Mouse (Mus musculus) CH12.LX (cell line): ENCODE data around the gene Eif5. TPM values are rescaled to one million over a fixed set of nuclear protein-coding genes. Genes with fewer than 3 reads are reported as not detected.

Source experiments
- DNase-seq: peaks from one replicate; pipeline ENCODE4 v3.0.0-alpha.2; 2013; ENCODE audit errors: extremely low read depth
- H3K27ac ChIP-seq: 2 replicates; pipeline ENCODE4 v1.5.1; 2012; ENCODE audit warnings: low read depth, mild to moderate bottlenecking, control low read depth, moderate library complexity; ENCODE audit not compliant: insufficient read depth
- H3K27me3 ChIP-seq: replicated peaks from 2 replicates; pipeline ENCODE3; 2012; ENCODE audit warnings: inconsistent platforms
- H3K36me3 ChIP-seq, 2 experiments: replicated peaks in 1 of 2; 2 replicates each; pipeline versions ENCODE3 to v1.6.1; 2012; ENCODE audit warnings: inconsistent platforms in 1 of 2, low read length in 1 of 2, mild to moderate bottlenecking in 1 of 2, mixed read lengths in 1 of 2, moderate library complexity in 1 of 2; ENCODE audit not compliant: control insufficient read depth in 1 of 2, insufficient read depth in 1 of 2
- H3K4me1 ChIP-seq, 2 experiments: 2 replicates each; pipeline ENCODE4 v1.6.1; 2012; ENCODE audit warnings: inconsistent platforms in 1 of 2, moderate library complexity in 1 of 2; ENCODE audit not compliant: insufficient read depth in 2 of 2, control insufficient read depth in 1 of 2
- H3K4me2 ChIP-seq: 2 replicates; pipeline ENCODE4 v1.6.1; 2012; ENCODE audit warnings: low read depth, mild to moderate bottlenecking, control low read depth; ENCODE audit not compliant: poor library complexity, insufficient read depth, severe bottlenecking
- H3K4me3 ChIP-seq, 3 experiments: fragments of 150-350 bp in 1 of 3; sonication (generic) in 1 of 3; replicated peaks in 1 of 3; 2 replicates each; pipeline versions ENCODE3 to v1.5.1; 2011 to 2012; ENCODE audit warnings: low read depth in 2 of 3, low read length in 2 of 3, mild to moderate bottlenecking in 2 of 3, moderate library complexity in 2 of 3, control low read depth in 1 of 3, improper control_type of control experiment in 1 of 3, inconsistent platforms in 1 of 3, mixed read lengths in 1 of 3; ENCODE audit not compliant: poor library complexity in 1 of 3
- H3K79me2 ChIP-seq: replicated peaks from 2 replicates; pipeline ENCODE4 v1.6.1; 2012; ENCODE audit warnings: mild to moderate bottlenecking, moderate library complexity; ENCODE audit not compliant: control insufficient read depth, poor library complexity, insufficient read depth, severe bottlenecking; ENCODE audit errors: extremely low read depth
- H3K9ac ChIP-seq: 2 replicates; pipeline ENCODE4 v1.6.1; 2012; ENCODE audit warnings: low read depth, mild to moderate bottlenecking, control low read depth, moderate library complexity; ENCODE audit not compliant: insufficient read depth
- H3K9me3 ChIP-seq: replicated peaks from 2 replicates; pipeline ENCODE3; 2012; ENCODE audit warnings: low read length, inconsistent platforms, mixed read lengths
- BHLHE40 ChIP-seq: IDR thresholded peaks from 2 replicates; pipeline ENCODE4 v1.6.1; 2011; ENCODE audit warnings: mild to moderate bottlenecking, low read depth, low read length, improper control_type of control experiment
- CHD2 ChIP-seq: IDR thresholded peaks from 2 replicates; pipeline ENCODE4 v1.6.1; 2011; ENCODE audit warnings: low read length, improper control_type of control experiment
- CTCF ChIP-seq, 2 experiments: IDR thresholded peaks in 1 of 2; conservative IDR thresholded peaks in 1 of 2; 2 replicates each; pipeline ENCODE4 v1.5.1; 2011 to 2012; ENCODE audit warnings: low read depth in 2 of 2, low read length in 2 of 2, improper control_type of control experiment in 1 of 2, inconsistent platforms in 1 of 2, mild to moderate bottlenecking in 1 of 2, moderate library complexity in 1 of 2
- ELF1 ChIP-seq: IDR thresholded peaks from 2 replicates; pipeline ENCODE4 v1.6.1; 2014; ENCODE audit warnings: low read depth, mild to moderate bottlenecking, inconsistent platforms, low read length, improper control_type of control experiment
- EP300 ChIP-seq: IDR thresholded peaks from 2 replicates; pipeline ENCODE4 v1.6.1; 2011; ENCODE audit warnings: low read length, improper control_type of control experiment
- ETS1 ChIP-seq: conservative IDR thresholded peaks from 2 replicates; pipeline ENCODE4 v1.6.1; 2012; ENCODE audit warnings: low read depth, mild to moderate bottlenecking, inconsistent platforms, low read length, improper control_type of control experiment, moderate library complexity
- GABPA ChIP-seq: IDR thresholded peaks from 2 replicates; pipeline ENCODE4 v1.6.1; 2012; ENCODE audit warnings: low read depth, low read length, improper control_type of control experiment, inconsistent platforms; ENCODE audit not compliant: insufficient replicate concordance
- IRF4 ChIP-seq: IDR thresholded peaks from 2 replicates; pipeline ENCODE4 v1.6.1; 2014; ENCODE audit warnings: low read depth, mild to moderate bottlenecking, inconsistent platforms, low read length, improper control_type of control experiment
- JUN ChIP-seq: IDR thresholded peaks from 2 replicates; pipeline ENCODE4 v1.6.1; 2011; ENCODE audit warnings: low read depth, mild to moderate bottlenecking, low read length, improper control_type of control experiment, moderate library complexity; ENCODE audit not compliant: insufficient read depth
- JUND ChIP-seq: conservative IDR thresholded peaks from 2 replicates; pipeline ENCODE4 v1.6.1; 2011; ENCODE audit warnings: low read depth, low read length, improper control_type of control experiment
- KAT2A ChIP-seq: IDR thresholded peaks from 2 replicates; pipeline ENCODE4 v1.6.1; 2012; ENCODE audit warnings: low read length, improper control_type of control experiment, inconsistent platforms; ENCODE audit not compliant: insufficient replicate concordance
- MAFK ChIP-seq: IDR thresholded peaks from 2 replicates; pipeline ENCODE4 v1.6.1; 2011; ENCODE audit warnings: low read length, improper control_type of control experiment; ENCODE audit not compliant: insufficient replicate concordance
- MAZ ChIP-seq: IDR thresholded peaks from 2 replicates; pipeline ENCODE4 v1.6.1; 2012; ENCODE audit warnings: low read depth, mild to moderate bottlenecking, inconsistent platforms, low read length, improper control_type of control experiment, moderate library complexity
- MEF2A ChIP-seq: IDR thresholded peaks from 2 replicates; pipeline ENCODE4 v1.6.1; 2014; ENCODE audit warnings: low read depth, mild to moderate bottlenecking, inconsistent platforms, low read length, improper control_type of control experiment, borderline replicate concordance
- MXI1 ChIP-seq: IDR thresholded peaks from 2 replicates; pipeline ENCODE4 v1.6.1; 2011; ENCODE audit warnings: mild to moderate bottlenecking, low read depth, low read length, improper control_type of control experiment
- MYC ChIP-seq: IDR thresholded peaks from 2 replicates; pipeline ENCODE4 v1.6.1; 2011; ENCODE audit warnings: low read depth, mild to moderate bottlenecking, improper control_type of control experiment, low read length
- NELFE ChIP-seq: IDR thresholded peaks from 2 replicates; pipeline ENCODE4 v1.6.1; 2011; ENCODE audit warnings: low read depth, low read length, improper control_type of control experiment
- NRF1 ChIP-seq: IDR thresholded peaks from 2 replicates; pipeline ENCODE4 v1.6.1; 2014; ENCODE audit warnings: low read depth, mild to moderate bottlenecking, inconsistent platforms, low read length, improper control_type of control experiment, moderate library complexity
- POLR2A ChIP-seq: IDR thresholded peaks from 2 replicates; pipeline ENCODE4 v1.6.1; 2011; ENCODE audit warnings: low read depth, mild to moderate bottlenecking, improper control_type of control experiment, low read length
- POLR2AphosphoS2 ChIP-seq: IDR thresholded peaks from 2 replicates; pipeline ENCODE4 v1.6.1; 2011; ENCODE audit warnings: low read depth, low read length, improper control_type of control experiment
- RAD21 ChIP-seq: IDR thresholded peaks from 2 replicates; pipeline ENCODE4 v1.6.1; 2011; ENCODE audit warnings: low read depth, mild to moderate bottlenecking, low read length, improper control_type of control experiment, moderate library complexity
- SIN3A ChIP-seq: IDR thresholded peaks from 2 replicates; pipeline ENCODE4 v1.6.1; 2012; ENCODE audit warnings: low read length, improper control_type of control experiment, inconsistent platforms
- SMC3 ChIP-seq: IDR thresholded peaks from 2 replicates; pipeline ENCODE4 v1.6.1; 2011; ENCODE audit warnings: low read depth, low read length, improper control_type of control experiment
- TBP ChIP-seq: conservative IDR thresholded peaks from 2 replicates; pipeline ENCODE4 v1.6.1; 2011; ENCODE audit warnings: low read depth, low read length, improper control_type of control experiment
- TCF12 ChIP-seq: IDR thresholded peaks from 2 replicates; pipeline ENCODE4 v1.6.1; 2014; ENCODE audit warnings: low read depth, mild to moderate bottlenecking, inconsistent platforms, low read length, improper control_type of control experiment
- UBTF ChIP-seq: IDR thresholded peaks from 2 replicates; pipeline ENCODE4 v1.6.1; 2012; ENCODE audit warnings: low read depth, mild to moderate bottlenecking, inconsistent platforms, low read length, improper control_type of control experiment, moderate library complexity
- USF2 ChIP-seq: conservative IDR thresholded peaks from 2 replicates; pipeline ENCODE4 v1.6.1; 2011; ENCODE audit warnings: low read depth, low read length, improper control_type of control experiment
- ZC3H11A ChIP-seq: IDR thresholded peaks from 2 replicates; pipeline ENCODE4 v1.6.1; 2012; ENCODE audit warnings: low read depth, mild to moderate bottlenecking, inconsistent platforms, low read length, improper control_type of control experiment
- ZKSCAN1 ChIP-seq: IDR thresholded peaks from 2 replicates; pipeline ENCODE4 v1.6.1; 2012; ENCODE audit warnings: low read depth, inconsistent platforms, low read length, improper control_type of control experiment, borderline replicate concordance
- ZMIZ1 ChIP-seq: IDR thresholded peaks from 2 replicates; pipeline ENCODE4 v1.6.1; 2012; ENCODE audit warnings: low read depth, mild to moderate bottlenecking, inconsistent platforms, low read length, improper control_type of control experiment
- ZNF384 ChIP-seq: IDR thresholded peaks from 2 replicates; pipeline ENCODE4 v1.6.1; 2012; ENCODE audit warnings: low read depth, low read length, improper control_type of control experiment, inconsistent platforms
- dilution Hi-C: fragments of 300-500 bp; cut with MboI; formaldehyde crosslinking; loops from 2 replicates; pipeline ENCODE4 v1.14.3; 2020; ENCODE audit warnings: low sequenced_read_pairs; ENCODE audit not compliant: extremely low pct_unique_long_range_greater_than_20kb, extremely low pct_ligation_motif_present
- in situ Hi-C: fragments of 300-500 bp; cut with MboI; formaldehyde crosslinking; loops from 3 replicates; pipeline ENCODE4 v1.14.3; 2019; ENCODE audit warnings: low sequenced_read_pairs, low pct_ligation_motif_present, low pct_unique_long_range_greater_than_20kb, mixed read lengths
- polyA plus RNA-seq: library from polyadenylated mRNA; unstranded; fragments of >175 nt; gene quantifications from 2 replicates; pipeline ENCODE4 v1.2.1, GENCODE M21; 2012; ENCODE audit warnings: low read depth; ENCODE audit not compliant: insufficient read length
- total RNA-seq, 2 experiments: library from RNA; depleted of rRNA; stranded (reverse); fragments of 300-350 nt in 1 of 2; fragments of >200 nt in 1 of 2; gene quantifications; 2 replicates each; pipeline ENCODE4 v1.2.3; 2012 to 2014

The Eif5 gene
- total and polyA plus RNA-seq, 3 experiments, result 118 to 284 (median 156) TPM

DNA sequence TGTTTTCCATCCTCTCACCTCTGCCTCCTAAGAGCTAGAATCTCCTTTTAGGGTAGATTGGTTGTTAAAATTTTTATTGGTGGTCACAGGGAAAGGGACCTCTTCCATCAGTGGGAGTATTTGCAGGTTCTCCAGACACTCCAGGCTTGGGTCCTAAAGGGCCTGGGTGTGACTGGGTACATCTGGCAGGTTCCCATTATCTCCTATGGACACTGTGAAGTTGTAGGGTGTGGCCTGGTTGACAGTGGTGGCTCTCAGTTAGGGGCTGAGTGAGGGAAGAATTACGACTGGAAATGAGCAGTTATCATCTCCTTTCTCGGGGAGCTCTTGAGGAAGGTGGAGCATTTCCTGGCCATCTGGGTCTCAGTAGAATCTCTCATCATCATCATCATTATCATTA, 20.8 kb downstream of the Eif5 start:
- peaks cover 10 to 23% of the 10 kb centered on the region in 2 experiments for H3K4me1 ChIP-seq

DNA sequence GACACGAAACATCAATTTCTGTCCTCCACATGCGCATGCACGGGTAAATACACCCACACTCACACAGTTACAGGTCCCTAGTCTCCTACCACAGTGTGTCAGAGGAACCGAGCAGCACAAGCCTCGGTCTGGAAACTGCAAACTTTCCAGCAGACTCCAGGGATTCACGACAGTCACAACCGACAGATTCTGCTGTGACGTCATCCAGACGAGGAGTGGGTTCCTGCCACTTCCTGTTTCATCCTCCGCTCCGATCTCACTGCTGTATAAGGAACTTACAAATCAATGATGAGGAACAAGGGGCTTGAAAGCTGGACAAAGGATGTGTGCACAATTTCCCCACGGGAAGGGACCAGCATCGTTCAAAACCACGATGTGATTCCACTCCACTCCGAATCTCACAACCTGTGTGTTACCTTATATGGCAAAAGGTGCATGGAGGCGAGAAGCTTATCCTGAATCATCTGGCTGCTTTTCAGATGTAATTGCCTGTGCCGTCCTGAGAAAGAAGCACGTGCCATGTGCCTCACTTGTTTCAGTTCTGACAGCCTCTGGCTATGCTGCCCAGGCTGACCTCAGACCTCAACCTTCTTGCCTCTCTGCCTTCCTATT, 21.9 kb downstream of the Eif5 start:
- H3K27ac ChIP-seq, result no peak overlapping the region
- dilution Hi-C loops, result no loop called here
- peak; percentile 82 for DNase-seq
- TF ChIP-seq CHD2 (no peak), JUND (peak; percentile 78), GABPA (no peak), ZKSCAN1 (no peak), SIN3A (no peak), RAD21 (no peak), TBP (peak; percentile 63; the same call in 1 of the 2 replicates), USF2 (no peak), BHLHE40 (peak; percentile 95), KAT2A (0 out of 2 replicates have a peak, but pooled peaks have one; percentile 42), ZNF384 (no peak), POLR2AphosphoS2 (no peak), SMC3 (no peak), ELF1 (peak; percentile 89), MXI1 (peak; percentile 76), MAFK (no peak), NRF1 (peak; percentile 63), NELFE (peak; percentile 46; the same call in 1 of the 2 replicates), ZC3H11A (no peak), ZMIZ1 (no peak), MEF2A (no peak; the same call in none of the 2 replicates), CTCF (conservative IDR thresholded peaks at IDR 0.05 in 1 of 2, IDR thresholded peaks at IDR 0.05 in 1 of 2; ENCODE audit: low read depth in 2 of 2, low read length in 2 of 2) (no peak), JUN (no peak; the same call in none of the 2 replicates), IRF4 (0 out of 2 replicates have a peak, but pooled peaks have one; percentile 14), MYC (peak; percentile 55; the same call in 1 of the 2 replicates), EP300 (peak; percentile 49; the same call in 1 of the 2 replicates), POLR2A (peak; percentile 57)

More for the DNA sequence above, 20.8 kb downstream of the Eif5 start:
- Histone ChIP-seq H3K27ac (no peak overlapping the region), H3K4me2 (peak overlapping the region; percentile 90; the same call in 1 of the 2 replicates), H3K27me3 (no peaks in the 10 kb centered on the region), H3K36me3 (no peaks in the 10 kb centered on the region), H3K9ac (no peak overlapping the region)
- dilution Hi-C loops, result no loop called here
- no peak for TF ChIP-seq ETS1
- TF ChIP-seq POLR2AphosphoS2, result no peak
- TF ChIP-seq UBTF, result no peak
- no peak for TF ChIP-seq MAZ
- TF ChIP-seq MAFK, result no peak
- TF ChIP-seq POLR2A, result no peak
- no peak for TF ChIP-seq ZKSCAN1
- TF ChIP-seq USF2, result no peak
- no peak for TF ChIP-seq KAT2A
- no peak for TF ChIP-seq TCF12
- no peak for TF ChIP-seq RAD21
- TF ChIP-seq SIN3A, result no peak
- no peak for TF ChIP-seq MEF2A
- TF ChIP-seq, all 38 proteins: peak for 0
- no peaks in the 10 kb centered on the region for H3K9me3 ChIP-seq
- H3K79me2 ChIP-seq, result no peaks in the 10 kb centered on the region
- peak overlapping the region in 1 of 3 experiments; percentile 57 for H3K4me3 ChIP-seq
- no peak for DNase-seq
- in situ Hi-C loops, result no loop called here

More for the DNA sequence above, 21.9 kb downstream of the Eif5 start:
- Histone ChIP-seq H3K9ac (peak overlapping the region; percentile 65), H3K4me2 (peak overlapping the region; percentile 90), H3K36me3 (no peaks in the 10 kb centered on the region), H3K9me3 (no peaks in the 10 kb centered on the region), H3K79me2 (no peaks in the 10 kb centered on the region), H3K4me3 (peak overlapping the region; percentile 56 to 72 (median 57)), H3K27me3 (no peaks in the 10 kb centered on the region), H3K4me1 (peaks cover 10 to 23% of the 10 kb centered on the region in 2 experiments)
- in situ Hi-C loops, result no loop called here
